Mouse (Mus musculus): ENCODE measurements at regions not wholly inside any gene's neighbourhood (a gene's known extent, or its start where the extent isn't known, plus 50 kb on each side); places are given as distances from the start of the nearest gene placed in this dataset.

- no peak for DNase-seq (ENCODE audit: extremely low spot score in 1 of 2, low spot score in 1 of 2)
These were observed 185.6 kb upstream of the Cxxc4 start for GRCm38 (mm10) chr3:134050649-134051048.

- no peak for DNase-seq (ENCODE audit: extremely low spot score in 1 of 2, low spot score in 1 of 2)
These were observed 153.8 kb upstream of the Cxxc4 start for GRCm38 (mm10) chr3:134082461-134082860.

GRCm38 (mm10) chr3:134099471-134100125 is 136.7 kb upstream of the Cxxc4 start:
- peak in 1 of 2 experiments; percentile 31 for DNase-seq (ENCODE audit: extremely low spot score in 1 of 2, low spot score in 1 of 2)

- DNase-seq (ENCODE audit: extremely low spot score in 1 of 2, low spot score in 1 of 2), result no peak
These were observed 134.0 kb upstream of the Cxxc4 start for GRCm38 (mm10) chr3:134102151-134102738.

- DNase-seq (ENCODE audit: extremely low spot score in 1 of 2, low spot score in 1 of 2), result no peak
These were observed 131.7 kb upstream of the Cxxc4 start for GRCm38 (mm10) chr3:134104625-134105024.

GRCm38 (mm10) chr3:134105112-134105511 is 131.2 kb upstream of the Cxxc4 start:
- DNase-seq (ENCODE audit: extremely low spot score in 1 of 2, low spot score in 1 of 2), result no peak

GRCm38 (mm10) chr3:134105567-134105966 is 130.7 kb upstream of the Cxxc4 start:
- DNase-seq (ENCODE audit: extremely low spot score in 1 of 2, low spot score in 1 of 2), result no peak

- no peak for DNase-seq (ENCODE audit: extremely low spot score in 1 of 2, low spot score in 1 of 2)
These were observed 121.8 kb upstream of the Cxxc4 start for GRCm38 (mm10) chr3:134114501-134114900.

GRCm38 (mm10) chr3:134115007-134115406 is 121.3 kb upstream of the Cxxc4 start:
- no peak for DNase-seq (ENCODE audit: extremely low spot score in 1 of 2, low spot score in 1 of 2)

- no peak for DNase-seq (ENCODE audit: extremely low spot score in 1 of 2, low spot score in 1 of 2)
These were observed 117.4 kb upstream of the Cxxc4 start for GRCm38 (mm10) chr3:134118898-134119297.

- DNase-seq (ENCODE audit: extremely low spot score in 1 of 2, low spot score in 1 of 2), result no peak
These were observed 111.3 kb upstream of the Cxxc4 start for GRCm38 (mm10) chr3:134124982-134125381.

- no peak for DNase-seq (ENCODE audit: extremely low spot score in 1 of 2, low spot score in 1 of 2)
These were observed 105.9 kb upstream of the Cxxc4 start for GRCm38 (mm10) chr3:134130412-134130811.

- DNase-seq (ENCODE audit: extremely low spot score in 1 of 2, low spot score in 1 of 2), result no peak
These were observed 91.0 kb upstream of the Cxxc4 start for GRCm38 (mm10) chr3:134145251-134145650.

GRCm38 (mm10) chr3:134145935-134146334 is 90.3 kb upstream of the Cxxc4 start:
- DNase-seq (ENCODE audit: extremely low spot score in 1 of 2, low spot score in 1 of 2), result no peak

GRCm38 (mm10) chr3:134146373-134147224 is 89.7 kb upstream of the Cxxc4 start:
- peak; percentile 10 to 57 for DNase-seq (ENCODE audit: extremely low spot score in 1 of 2, low spot score in 1 of 2)

GRCm38 (mm10) chr3:134162288-134162687 is 74.0 kb upstream of the Cxxc4 start:
- DNase-seq (ENCODE audit: extremely low spot score in 1 of 2, low spot score in 1 of 2), result no peak

GRCm38 (mm10) chr3:134169922-134170321 is 66.4 kb upstream of the Cxxc4 start:
- no peak for DNase-seq (ENCODE audit: extremely low spot score in 1 of 2, low spot score in 1 of 2)

GRCm38 (mm10) chr3:134172357-134172756 is 63.9 kb upstream of the Cxxc4 start:
- DNase-seq (ENCODE audit: extremely low spot score in 1 of 2, low spot score in 1 of 2), result no peak

- DNase-seq (ENCODE audit: extremely low spot score in 1 of 2, low spot score in 1 of 2), result no peak
These were observed 57.7 kb upstream of the Cxxc4 start for GRCm38 (mm10) chr3:134178491-134179054.

GRCm38 (mm10) chr3:134184042-134184441 is 52.2 kb upstream of the Cxxc4 start:
- no peak for DNase-seq (ENCODE audit: extremely low spot score in 1 of 2, low spot score in 1 of 2)

All from frontal cortex, adult 2 months (tissue).